Mouse (Mus musculus) liver, adult 2 months (tissue): ENCODE data around the gene Hsd17b11.

ENCODE experiments used
- CTCF ChIP-seq: fragments of 200-500 bp; IDR thresholded peaks from 2 replicates; pipeline ENCODE4 v1.5.1; 2011; ENCODE audit warnings: low read depth, low read length, control low read depth
- POLR2A ChIP-seq: fragments of 200-500 bp; IDR thresholded peaks from 2 replicates; pipeline ENCODE4 v1.6.1; 2011; ENCODE audit warnings: low read length, control low read depth; ENCODE audit not compliant: insufficient read depth; ENCODE audit errors: extremely low read depth

DNA sequence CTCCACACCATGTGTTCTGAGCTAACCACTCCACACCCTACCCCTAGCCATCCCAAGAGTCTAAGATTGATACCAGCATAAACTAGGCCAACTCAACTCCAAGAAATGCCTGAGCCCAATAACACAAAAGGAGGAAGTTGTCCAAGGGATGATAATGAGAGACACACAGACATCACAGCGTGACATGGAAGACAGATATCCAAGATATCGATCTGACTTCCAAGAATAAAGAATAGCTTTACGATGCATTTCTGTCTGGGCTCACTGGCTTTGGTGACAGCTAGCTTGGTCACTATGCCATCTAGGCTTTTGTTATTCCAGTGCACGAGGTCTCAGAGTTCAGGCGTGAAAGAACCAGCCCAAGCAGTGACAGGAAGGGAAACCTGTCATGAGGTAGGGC, 50.7 kb downstream of the Hsd17b11 start:
- TF ChIP-seq POLR2A (no peak), CTCF (no peak)
